23 mouse cellular contexts compared by ENCODE assay signal in genomic region chr13:49183161-49183560, GRCm38 (mm10). TPM values are rescaled to one million over a fixed set of nuclear protein-coding genes. Genes with fewer than 3 reads are reported as not detected.
A peak's percentile ranks its signal among the peaks of the same experiment; 100 is the strongest.
DNase-seq lines count a peak whose midpoint lies in the region; ATAC-seq lines count a peak whose summit lies in the region.
"Had no signal": no experiment of that assay in that cellular context is flagged by ENCODE, and none has a peak within 500 bp of the region (broad histone marks: within the 10 kb centered on the region; RNA-seq: fewer than 3 reads in every experiment).

No protein-coding gene starts in this region.

- H3K9me3 ChIP-seq in embryonic facial prominence, embryonic 14.5 days (ENCODE audit: control insufficient read depth, low read length): no peaks in the 10 kb centered on the region
- H3K9me3 ChIP-seq in embryonic facial prominence, embryonic 10.5 days: no peaks in the 10 kb centered on the region
- no peaks in the 10 kb centered on the region for H3K9me3 ChIP-seq in heart, embryonic 13.5 days
- no peaks in the 10 kb centered on the region for H3K9me3 ChIP-seq in limb, embryonic 11.5 days (ENCODE audit: control insufficient read depth, low read length)
- no peaks in the 10 kb centered on the region for H3K9me3 ChIP-seq in limb, embryonic 10.5 days (replicated peaks)
- H3K9me3 ChIP-seq in stomach, embryonic 16.5 days (replicated peaks; ENCODE audit: control insufficient read depth, low read length): no peaks in the 10 kb centered on the region
- H3K9me3 ChIP-seq: embryonic facial prominence, embryonic 15.5 days; midbrain, embryonic 15.5 days had no signal

- intact Hi-C loops in heart, postnatal 14 days (cut with DNase I): no loop called here

- ATAC-seq in embryonic facial prominence, embryonic 14.5 days (ENCODE audit: low read depth): no peak
- no peak for ATAC-seq in heart, embryonic 13.5 days (ENCODE audit: extremely low read depth, insufficient number of reproducible peaks, low FRiP score, low TSS enrichment)
- ATAC-seq in limb, embryonic 11.5 days (ENCODE audit: insufficient number of reproducible peaks, low FRiP score, low TSS enrichment, low read depth): no peak
- ATAC-seq in stomach, embryonic 16.5 days (ENCODE audit: insufficient read depth, low FRiP score): no peak
- no peak for ATAC-seq in megakaryocyte-erythroid progenitor cell, adult 5-6 weeks (replicated peaks; ENCODE audit: low FRiP score, low TSS enrichment, poor library complexity, severe bottlenecking)
- ATAC-seq: hindbrain, embryonic 16.5 days; midbrain, embryonic 15.5 days had no signal

- no peaks in the 10 kb centered on the region for H3K36me3 ChIP-seq in embryonic facial prominence, embryonic 14.5 days (ENCODE audit: control insufficient read depth, insufficient read depth, low read length)
- no peaks in the 10 kb centered on the region for H3K36me3 ChIP-seq in embryonic facial prominence, embryonic 10.5 days (replicated peaks)
- no peaks in the 10 kb centered on the region for H3K36me3 ChIP-seq in heart, embryonic 13.5 days
- no peaks in the 10 kb centered on the region for H3K36me3 ChIP-seq in limb, embryonic 11.5 days (ENCODE audit: control insufficient read depth, insufficient read depth, low read length)
- no peaks in the 10 kb centered on the region for H3K36me3 ChIP-seq in limb, embryonic 10.5 days
- no peaks in the 10 kb centered on the region for H3K36me3 ChIP-seq in stomach, embryonic 16.5 days (ENCODE audit: control insufficient read depth, insufficient read depth, low read length)
- H3K36me3 ChIP-seq: embryonic facial prominence, embryonic 15.5 days; midbrain, embryonic 15.5 days had no signal

- no peaks in the 10 kb centered on the region for H3K27me3 ChIP-seq in embryonic facial prominence, embryonic 14.5 days (replicated peaks; ENCODE audit: control insufficient read depth, insufficient read depth, low read length)
- H3K27me3 ChIP-seq in embryonic facial prominence, embryonic 10.5 days (replicated peaks; ENCODE audit: low read depth, poor library complexity, severe bottlenecking): peaks cover 15% of the 10 kb centered on the region; the same call in 1 of the 2 replicates
- H3K27me3 ChIP-seq in heart, embryonic 13.5 days (replicated peaks): no peaks in the 10 kb centered on the region
- no peaks in the 10 kb centered on the region for H3K27me3 ChIP-seq in limb, embryonic 11.5 days (ENCODE audit: control insufficient read depth, insufficient read depth, low read length)
- 0 out of 2 replicates have a peak, but pooled peaks cover 6% of the 10 kb centered on the region for H3K27me3 ChIP-seq in limb, embryonic 10.5 days (ENCODE audit: low read depth, poor library complexity, severe bottlenecking)
- no peaks in the 10 kb centered on the region for H3K27me3 ChIP-seq in stomach, embryonic 16.5 days (ENCODE audit: control insufficient read depth, insufficient read depth, low read length)
- H3K27me3 ChIP-seq: embryonic facial prominence, embryonic 15.5 days; midbrain, embryonic 15.5 days had no signal

- peak overlapping the region; percentile 2; the same call in 1 of the 2 replicates for H3K9ac ChIP-seq in embryonic facial prominence, embryonic 14.5 days (ENCODE audit: low read depth, low read length)
- H3K9ac ChIP-seq in heart, embryonic 13.5 days: no peak overlapping the region; the same call in 1 of the 2 replicates
- peak overlapping the region; percentile 17; the same call in 1 of the 2 replicates for H3K9ac ChIP-seq in limb, embryonic 11.5 days (ENCODE audit: low read length)
- 0 out of 2 replicates have a peak overlapping the region, but pooled peaks have one; percentile 28 for H3K9ac ChIP-seq in stomach, embryonic 16.5 days (ENCODE audit: low read length)
- H3K9ac ChIP-seq: embryonic facial prominence, embryonic 15.5 days; midbrain, embryonic 15.5 days had no signal

- 53% methylated on average over 5 of the region's 5 CpGs for WGBS in embryonic facial prominence, embryonic 14.5 days
- WGBS in embryonic facial prominence, embryonic 10.5 days: 70% methylated on average over 5 of the region's 5 CpGs
- 23% methylated on average over 5 of the region's 5 CpGs for WGBS in heart, embryonic 13.5 days
- WGBS in limb, embryonic 11.5 days: 63% methylated on average over 5 of the region's 5 CpGs
- 74% methylated on average over 5 of the region's 5 CpGs for WGBS in limb, embryonic 10.5 days
- 41% methylated on average over 5 of the region's 5 CpGs for WGBS in stomach, embryonic 16.5 days

- no peak overlapping the region for H3K4me3 ChIP-seq in embryonic facial prominence, embryonic 14.5 days (ENCODE audit: low read depth, low read length)
- no peak overlapping the region for H3K4me3 ChIP-seq in embryonic facial prominence, embryonic 10.5 days
- no peak overlapping the region for H3K4me3 ChIP-seq in heart, embryonic 13.5 days
- no peak overlapping the region for H3K4me3 ChIP-seq in limb, embryonic 11.5 days (ENCODE audit: low read depth, low read length)
- H3K4me3 ChIP-seq in limb, embryonic 10.5 days: no peak overlapping the region
- H3K4me3 ChIP-seq in stomach, embryonic 16.5 days (replicated peaks; ENCODE audit: low read length): no peak overlapping the region
- H3K4me3 ChIP-seq: embryonic facial prominence, embryonic 15.5 days; heart, adult 2 months; left cerebral cortex, adult 2 months; midbrain, embryonic 15.5 days; myocyte had no signal

- H3K4me1 ChIP-seq in embryonic facial prominence, embryonic 14.5 days (ENCODE audit: control insufficient read depth, insufficient read depth, low read length): peaks cover 19% of the 10 kb centered on the region
- peaks cover 43% of the 10 kb centered on the region for H3K4me1 ChIP-seq in embryonic facial prominence, embryonic 10.5 days
- peaks cover 54% of the 10 kb centered on the region for H3K4me1 ChIP-seq in heart, embryonic 13.5 days
- peaks cover 10% of the 10 kb centered on the region for H3K4me1 ChIP-seq in limb, embryonic 11.5 days (ENCODE audit: control insufficient read depth, insufficient read depth, low read length)
- peaks cover 34% of the 10 kb centered on the region for H3K4me1 ChIP-seq in limb, embryonic 10.5 days
- H3K4me1 ChIP-seq in stomach, embryonic 16.5 days (ENCODE audit: control insufficient read depth, insufficient read depth, low read length): peaks cover 22% of the 10 kb centered on the region

- DNase-seq in embryonic facial prominence, embryonic 14.5 days (ENCODE audit: low spot score): no peak
- no peak for DNase-seq in embryonic facial prominence, embryonic 10.5 days (ENCODE audit: low spot score)
- no peak for DNase-seq in heart, postnatal 14 days
- no peak for DNase-seq in limb, embryonic 11.5 days (ENCODE audit: low spot score)
- no peak for DNase-seq in limb, embryonic 10.5 days (ENCODE audit: low spot score)
- DNase-seq: cerebellum, adult 11 months; cerebellum, postnatal 14 days; layer of hippocampus, adult 9-11 months; left cerebral cortex, postnatal 4 days; retina, postnatal 1 day; right cerebral cortex, postnatal 4 days; thymus, postnatal 14 days had no signal

- H3K4me2 ChIP-seq in embryonic facial prominence, embryonic 14.5 days (ENCODE audit: low read depth, low read length): no peak overlapping the region
- H3K4me2 ChIP-seq in heart, embryonic 13.5 days: no peak overlapping the region
- H3K4me2 ChIP-seq in limb, embryonic 11.5 days (ENCODE audit: low read depth, severe bottlenecking): no peak overlapping the region
- H3K4me2 ChIP-seq in stomach, embryonic 16.5 days (ENCODE audit: low read depth, low read length): no peak overlapping the region
- H3K4me2 ChIP-seq: embryonic facial prominence, embryonic 15.5 days; liver, embryonic 11.5 days; midbrain, embryonic 15.5 days had no signal

- H3K27ac ChIP-seq in embryonic facial prominence, embryonic 14.5 days (replicated peaks; ENCODE audit: low read depth, low read length): no peak overlapping the region; the same call in 1 of the 2 replicates
- no peak overlapping the region for H3K27ac ChIP-seq in embryonic facial prominence, embryonic 10.5 days (replicated peaks)
- H3K27ac ChIP-seq in heart, embryonic 13.5 days (replicated peaks): peak overlapping the region; percentile 36; the same call in 1 of the 2 replicates
- no peak overlapping the region for H3K27ac ChIP-seq in limb, embryonic 11.5 days (replicated peaks; ENCODE audit: low read depth, low read length)
- H3K27ac ChIP-seq in limb, embryonic 10.5 days: no peak overlapping the region
- peak overlapping the region; percentile 46 for H3K27ac ChIP-seq in stomach, embryonic 16.5 days (ENCODE audit: low read length)
- H3K27ac ChIP-seq: embryonic facial prominence, embryonic 15.5 days; heart, adult 2 months; left cerebral cortex, adult 2 months; midbrain, embryonic 15.5 days had no signal

RNA-seq across cellular contexts. Expression of gene Ninj1, which starts 4.1 kb away (rescaled TPM):
- 62.4 and 65.0 TPM in 2 replicates for polyA plus RNA-seq in embryonic facial prominence, embryonic 14.5 days (2014; fragmentation: Nextera tagmentation; extraction: Ambion mirVana)
- polyA plus RNA-seq in embryonic facial prominence, embryonic 10.5 days (2016; fragmentation: Nextera tagmentation; extraction: Ambion mirVana): 26.6 and 28.0 TPM in 2 replicates
- polyA plus RNA-seq in heart, embryonic 13.5 days (2015; fragmentation: Nextera tagmentation; extraction: Ambion mirVana): 61.2 and 65.2 TPM in 2 replicates
- total RNA-seq in heart, postnatal 14 days (2021): 100 to 1,000 TPM in 1 of 2 experiments, 10 to 100 TPM in 1; 99.0 to 112 TPM
- 23.6 and 24.4 TPM in 2 replicates for polyA plus RNA-seq in limb, embryonic 11.5 days (2014; fragmentation: Nextera tagmentation; extraction: Ambion mirVana)
- polyA plus RNA-seq in limb, embryonic 10.5 days (2016; fragmentation: Nextera tagmentation; extraction: Ambion mirVana): 22.2 and 23.3 TPM in 2 replicates
- 57.8 and 61.0 TPM in 2 replicates for polyA plus RNA-seq in stomach, embryonic 16.5 days (2015; fragmentation: Nextera tagmentation; extraction: Ambion mirVana)
- total RNA-seq in megakaryocyte-erythroid progenitor cell, adult 5-6 weeks (2014; fragmentation: Nextera tagmentation): 34.5 and 36.1 TPM in 2 replicates
- total RNA-seq in megakaryocyte-erythroid progenitor cell, adult 5-6 weeks (2017): 18.7 and 18.9 TPM in 2 replicates

RNA-seq across cellular contexts. Expression of gene Card19, which starts 32.7 kb away (rescaled TPM):
- 65.1 and 68.7 TPM in 2 replicates for polyA plus RNA-seq in embryonic facial prominence, embryonic 14.5 days (2014; fragmentation: Nextera tagmentation; extraction: Ambion mirVana)
- polyA plus RNA-seq in embryonic facial prominence, embryonic 10.5 days (2016; fragmentation: Nextera tagmentation; extraction: Ambion mirVana): 31.6 and 35.0 TPM in 2 replicates
- 89.0 and 91.2 TPM in 2 replicates for polyA plus RNA-seq in heart, embryonic 13.5 days (2015; fragmentation: Nextera tagmentation; extraction: Ambion mirVana)
- 100 to 1,000 TPM; 131 to 138 TPM for total RNA-seq in heart, postnatal 14 days (2021)
- 32.9 and 34.2 TPM in 2 replicates for polyA plus RNA-seq in limb, embryonic 11.5 days (2014; fragmentation: Nextera tagmentation; extraction: Ambion mirVana)
- polyA plus RNA-seq in limb, embryonic 10.5 days (2016; fragmentation: Nextera tagmentation; extraction: Ambion mirVana): 23.6 and 29.2 TPM in 2 replicates
- 55.7 and 56.4 TPM in 2 replicates for polyA plus RNA-seq in stomach, embryonic 16.5 days (2015; fragmentation: Nextera tagmentation; extraction: Ambion mirVana)
- 6.7 and 25.3 TPM in 2 replicates for total RNA-seq in megakaryocyte-erythroid progenitor cell, adult 5-6 weeks (2014; fragmentation: Nextera tagmentation)
- 11.8 and 16.6 TPM in 2 replicates for total RNA-seq in megakaryocyte-erythroid progenitor cell, adult 5-6 weeks (2017)

RNA-seq across cellular contexts. Expression of gene Wnk2, which starts 35.3 kb away (rescaled TPM):
- polyA plus RNA-seq in embryonic facial prominence, embryonic 14.5 days (2014; fragmentation: Nextera tagmentation; extraction: Ambion mirVana): 3.1 and 3.3 TPM in 2 replicates
- polyA plus RNA-seq in embryonic facial prominence, embryonic 10.5 days (2016; fragmentation: Nextera tagmentation; extraction: Ambion mirVana): 2.7 and 2.8 TPM in 2 replicates
- polyA plus RNA-seq in heart, embryonic 13.5 days (2015; fragmentation: Nextera tagmentation; extraction: Ambion mirVana): 0.98 and 1.5 TPM in 2 replicates
- 10 to 100 TPM; 40.3 to 60.0 TPM for total RNA-seq in heart, postnatal 14 days (2021)
- polyA plus RNA-seq in limb, embryonic 11.5 days (2014; fragmentation: Nextera tagmentation; extraction: Ambion mirVana): 0.87 and 1.0 TPM in 2 replicates
- polyA plus RNA-seq in limb, embryonic 10.5 days (2016; fragmentation: Nextera tagmentation; extraction: Ambion mirVana): 1.1 and 1.3 TPM in 2 replicates
- 3.3 and 3.4 TPM in 2 replicates for polyA plus RNA-seq in stomach, embryonic 16.5 days (2015; fragmentation: Nextera tagmentation; extraction: Ambion mirVana)
- total RNA-seq in megakaryocyte-erythroid progenitor cell, adult 5-6 weeks (2014; fragmentation: Nextera tagmentation): 0.24 TPM in 1 of 2 replicates, not detected in the other
- total RNA-seq in megakaryocyte-erythroid progenitor cell, adult 5-6 weeks (2017): not detected in 2 replicates
- total RNA-seq: MEL had no signal
- polyA plus RNA-seq: myocyte had no signal

Comparison
In these comparisons a context has a peak if more than half of its experiments do, and no peak if none do; other contexts are left out.
1. H3K27ac ChIP-seq: peak in heart, embryonic 13.5 days (single experiment) and stomach, embryonic 16.5 days (single experiment); none in embryonic facial prominence, embryonic 14.5 days (single experiment), embryonic facial prominence, embryonic 10.5 days (single experiment), limb, embryonic 11.5 days (single experiment) and limb, embryonic 10.5 days (single experiment).